Mouse (Mus musculus): Measurements from ENCODE around the gene Ube2f. TPM values are rescaled to one million over a fixed set of nuclear protein-coding genes. Genes with fewer than 3 reads are reported as not detected.

The Ube2f gene
- polyA plus RNA-seq, 1 experiment from 2014 or later, result 49.1 TPM

- H3K4me3 ChIP-seq (ENCODE audit: low read depth, low read length), result no peak overlapping the region
- DNase-seq (no peak), ATAC-seq (no peak)
- TF ChIP-seq EP300 (IDR thresholded peaks at IDR 0.05; ENCODE audit: low read depth) (no peak), CTCF (IDR thresholded peaks at IDR 0.05; ENCODE audit: low read depth) (no peak)
- no peak overlapping the region for H3K27ac ChIP-seq (ENCODE audit: low read depth)
- H3K9ac ChIP-seq (replicated peaks), result no peak overlapping the region
- no peaks in the 10 kb centered on the region for H3K9me3 ChIP-seq (ENCODE audit: low read length)
- H3K4me1 ChIP-seq (ENCODE audit: insufficient read depth), result peaks cover 28% of the 10 kb centered on the region
- no peak overlapping the region for H3K4me2 ChIP-seq (ENCODE audit: low read depth, low read length)
- WGBS (ENCODE audit: insufficient replicate concordance), result 88% methylated on average over 4 of the region's 4 CpGs
- H3K27me3 ChIP-seq (ENCODE audit: insufficient read depth, low read length), result no peaks in the 10 kb centered on the region
- peaks cover 60% of the 10 kb centered on the region for H3K36me3 ChIP-seq (replicated peaks; ENCODE audit: insufficient read depth, low read length)
Measured at GRCm38 (mm10) chr1:91304621-91305020, 54.5 kb downstream of the Ube2f start.

GRCm38 (mm10) chr1:91309366-91310085, 59.4 kb downstream of the Ube2f start:
- H3K4me3 ChIP-seq (ENCODE audit: low read depth, low read length), result no peak overlapping the region
- no peak for DNase-seq
- H3K4me1 ChIP-seq (ENCODE audit: insufficient read depth), result no peaks in the 10 kb centered on the region
- ATAC-seq, result no peak
- H3K4me2 ChIP-seq (ENCODE audit: low read depth, low read length), result no peak overlapping the region
- TF ChIP-seq CTCF (IDR thresholded peaks at IDR 0.05; ENCODE audit: low read depth) (no peak), EP300 (IDR thresholded peaks at IDR 0.05; ENCODE audit: low read depth) (no peak)
- H3K27ac ChIP-seq (ENCODE audit: low read depth), result no peak overlapping the region
- WGBS (ENCODE audit: insufficient replicate concordance), result 76% methylated on average over 13 of the region's 13 CpGs
- peaks cover 64% of the 10 kb centered on the region for H3K36me3 ChIP-seq (replicated peaks; ENCODE audit: insufficient read depth, low read length)
- H3K9ac ChIP-seq (replicated peaks), result no peak overlapping the region
- H3K27me3 ChIP-seq (ENCODE audit: insufficient read depth, low read length), result no peaks in the 10 kb centered on the region
- H3K9me3 ChIP-seq (ENCODE audit: low read length), result no peaks in the 10 kb centered on the region

- H3K4me2 ChIP-seq (ENCODE audit: low read depth, low read length), result no peak overlapping the region
- H3K9ac ChIP-seq (replicated peaks), result no peak overlapping the region
- H3K27me3 ChIP-seq (ENCODE audit: insufficient read depth, low read length), result no peaks in the 10 kb centered on the region
- WGBS (ENCODE audit: insufficient replicate concordance), result 91% methylated on average over 4 of the region's 4 CpGs
- H3K4me3 ChIP-seq (ENCODE audit: low read depth, low read length), result no peak overlapping the region
- no peak overlapping the region for H3K27ac ChIP-seq (ENCODE audit: low read depth)
- ATAC-seq (no peak), DNase-seq (no peak)
- peaks cover 62% of the 10 kb centered on the region for H3K36me3 ChIP-seq (replicated peaks; ENCODE audit: insufficient read depth, low read length)
- no peak for TF ChIP-seq CTCF (IDR thresholded peaks at IDR 0.05; ENCODE audit: low read depth)
- no peak for TF ChIP-seq EP300 (IDR thresholded peaks at IDR 0.05; ENCODE audit: low read depth)
- H3K4me1 ChIP-seq (ENCODE audit: insufficient read depth), result no peaks in the 10 kb centered on the region
- H3K9me3 ChIP-seq (ENCODE audit: low read length), result no peaks in the 10 kb centered on the region
Measured at GRCm38 (mm10) chr1:91312273-91312672, 62.2 kb downstream of the Ube2f start.

GRCm38 (mm10) chr1:91313251-91313650, 63.1 kb downstream of the Ube2f start:
- H3K4me1 ChIP-seq (ENCODE audit: insufficient read depth), result no peaks in the 10 kb centered on the region
- no peak overlapping the region for H3K4me3 ChIP-seq (ENCODE audit: low read depth, low read length)
- no peaks in the 10 kb centered on the region for H3K9me3 ChIP-seq (ENCODE audit: low read length)
- WGBS (ENCODE audit: insufficient replicate concordance), result 58% methylated on average over 5 of the region's 5 CpGs
- TF ChIP-seq CTCF (IDR thresholded peaks at IDR 0.05; ENCODE audit: low read depth) (no peak), EP300 (IDR thresholded peaks at IDR 0.05; ENCODE audit: low read depth) (no peak)
- peaks cover 55% of the 10 kb centered on the region for H3K36me3 ChIP-seq (replicated peaks; ENCODE audit: insufficient read depth, low read length)
- H3K9ac ChIP-seq (replicated peaks), result no peak overlapping the region
- H3K27ac ChIP-seq (ENCODE audit: low read depth), result no peak overlapping the region
- no peak overlapping the region for H3K4me2 ChIP-seq (ENCODE audit: low read depth, low read length)
- no peak for ATAC-seq
- H3K27me3 ChIP-seq (ENCODE audit: insufficient read depth, low read length), result no peaks in the 10 kb centered on the region
- no peak for DNase-seq

GRCm38 (mm10) chr1:91317656-91318055, 67.6 kb downstream of the Ube2f start:
- DNase-seq (no peak), ATAC-seq (0 out of 2 replicates have a peak, but pooled peaks have one; percentile 35)
- H3K36me3 ChIP-seq (replicated peaks; ENCODE audit: insufficient read depth, low read length), result peaks cover 21% of the 10 kb centered on the region
- H3K27me3 ChIP-seq (ENCODE audit: insufficient read depth, low read length), result no peaks in the 10 kb centered on the region
- WGBS (ENCODE audit: insufficient replicate concordance), result 82% methylated on average over 6 of the region's 6 CpGs
- H3K4me3 ChIP-seq (ENCODE audit: low read depth, low read length), result no peak overlapping the region
- no peaks in the 10 kb centered on the region; the same call in 1 of the 2 replicates for H3K4me1 ChIP-seq (ENCODE audit: insufficient read depth)
- H3K9ac ChIP-seq (replicated peaks), result no peak overlapping the region
- TF ChIP-seq CTCF (IDR thresholded peaks at IDR 0.05; ENCODE audit: low read depth) (no peak), EP300 (IDR thresholded peaks at IDR 0.05; ENCODE audit: low read depth) (no peak)
- H3K9me3 ChIP-seq (ENCODE audit: low read length), result no peaks in the 10 kb centered on the region
- H3K27ac ChIP-seq (ENCODE audit: low read depth), result no peak overlapping the region
- no peak overlapping the region for H3K4me2 ChIP-seq (ENCODE audit: low read depth, low read length)

GRCm38 (mm10) chr1:91321760-91322438, 71.8 kb downstream of the Ube2f start, which contains the start of gene Espnl:
Espnl (plus strand) TSS chr1:91322075.
- H3K36me3 ChIP-seq (replicated peaks; ENCODE audit: insufficient read depth, low read length), result peaks cover 4% of the 10 kb centered on the region; the same call in 1 of the 2 replicates
- no peak within 1 kb of the TSS for H3K27ac ChIP-seq (ENCODE audit: low read depth)
- ATAC-seq (peak; percentile 41), DNase-seq (no peak)
- H3K4me3 ChIP-seq (ENCODE audit: low read depth, low read length), result no peak within 1 kb of the TSS
- H3K9me3 ChIP-seq (ENCODE audit: low read length), result no peaks in the 10 kb centered on the region
- WGBS (ENCODE audit: insufficient replicate concordance), result 45% methylated on average over 19 of the region's 19 CpGs
- H3K4me1 ChIP-seq (ENCODE audit: insufficient read depth), result no peaks in the 10 kb centered on the region; the same call in 1 of the 2 replicates
- TF ChIP-seq CTCF (IDR thresholded peaks at IDR 0.05; ENCODE audit: low read depth) (no peak), EP300 (IDR thresholded peaks at IDR 0.05; ENCODE audit: low read depth) (no peak)
- 0 out of 2 replicates have a peak within 1 kb of the TSS, but pooled peaks have one; percentile 11 for H3K9ac ChIP-seq (replicated peaks)
- no peak within 1 kb of the TSS for H3K4me2 ChIP-seq (ENCODE audit: low read depth, low read length)
- no peaks in the 10 kb centered on the region for H3K27me3 ChIP-seq (ENCODE audit: insufficient read depth, low read length)

All from liver, postnatal 0 days (tissue).